Mouse (Mus musculus) CH12.LX (cell line): ENCODE measurements around the gene Gm21983. TPM values are rescaled to one million over a fixed set of nuclear protein-coding genes. Genes with fewer than 3 reads are reported as not detected.

Experiments
- DNase-seq: peaks from one replicate; pipeline ENCODE4 v3.0.0-alpha.2; 2013; ENCODE audit errors: extremely low read depth
- H3K27ac ChIP-seq: 2 replicates; pipeline ENCODE4 v1.5.1; 2012; ENCODE audit warnings: low read depth, mild to moderate bottlenecking, control low read depth, moderate library complexity; ENCODE audit not compliant: insufficient read depth
- H3K27me3 ChIP-seq: replicated peaks from 2 replicates; pipeline ENCODE3; 2012; ENCODE audit warnings: inconsistent platforms
- H3K36me3 ChIP-seq, 2 experiments: replicated peaks in 1 of 2; 2 replicates each; pipeline versions ENCODE3 to v1.6.1; 2012; ENCODE audit warnings: inconsistent platforms in 1 of 2, low read length in 1 of 2, mild to moderate bottlenecking in 1 of 2, mixed read lengths in 1 of 2, moderate library complexity in 1 of 2; ENCODE audit not compliant: control insufficient read depth in 1 of 2, insufficient read depth in 1 of 2
- H3K4me1 ChIP-seq, 2 experiments: 2 replicates each; pipeline ENCODE4 v1.6.1; 2012; ENCODE audit warnings: inconsistent platforms in 1 of 2, moderate library complexity in 1 of 2; ENCODE audit not compliant: insufficient read depth in 2 of 2, control insufficient read depth in 1 of 2
- H3K4me2 ChIP-seq: 2 replicates; pipeline ENCODE4 v1.6.1; 2012; ENCODE audit warnings: low read depth, mild to moderate bottlenecking, control low read depth; ENCODE audit not compliant: poor library complexity, insufficient read depth, severe bottlenecking
- H3K4me3 ChIP-seq, 3 experiments: fragments of 150-350 bp in 1 of 3; sonication (generic) in 1 of 3; replicated peaks in 1 of 3; 2 replicates each; pipeline versions ENCODE3 to v1.5.1; 2011 to 2012; ENCODE audit warnings: low read depth in 2 of 3, low read length in 2 of 3, mild to moderate bottlenecking in 2 of 3, moderate library complexity in 2 of 3, control low read depth in 1 of 3, improper control_type of control experiment in 1 of 3, inconsistent platforms in 1 of 3, mixed read lengths in 1 of 3; ENCODE audit not compliant: poor library complexity in 1 of 3
- H3K79me2 ChIP-seq: replicated peaks from 2 replicates; pipeline ENCODE4 v1.6.1; 2012; ENCODE audit warnings: mild to moderate bottlenecking, moderate library complexity; ENCODE audit not compliant: control insufficient read depth, poor library complexity, insufficient read depth, severe bottlenecking; ENCODE audit errors: extremely low read depth
- H3K9ac ChIP-seq: 2 replicates; pipeline ENCODE4 v1.6.1; 2012; ENCODE audit warnings: low read depth, mild to moderate bottlenecking, control low read depth, moderate library complexity; ENCODE audit not compliant: insufficient read depth
- H3K9me3 ChIP-seq: replicated peaks from 2 replicates; pipeline ENCODE3; 2012; ENCODE audit warnings: low read length, inconsistent platforms, mixed read lengths
- BHLHE40 ChIP-seq: IDR thresholded peaks from 2 replicates; pipeline ENCODE4 v1.6.1; 2011; ENCODE audit warnings: mild to moderate bottlenecking, low read depth, low read length, improper control_type of control experiment
- CHD2 ChIP-seq: IDR thresholded peaks from 2 replicates; pipeline ENCODE4 v1.6.1; 2011; ENCODE audit warnings: low read length, improper control_type of control experiment
- CTCF ChIP-seq, 2 experiments: IDR thresholded peaks in 1 of 2; conservative IDR thresholded peaks in 1 of 2; 2 replicates each; pipeline ENCODE4 v1.5.1; 2011 to 2012; ENCODE audit warnings: low read depth in 2 of 2, low read length in 2 of 2, improper control_type of control experiment in 1 of 2, inconsistent platforms in 1 of 2, mild to moderate bottlenecking in 1 of 2, moderate library complexity in 1 of 2
- E2F4 ChIP-seq: IDR thresholded peaks from 2 replicates; pipeline ENCODE4 v1.6.1; 2011; ENCODE audit warnings: low read depth, low read length, improper control_type of control experiment; ENCODE audit not compliant: insufficient replicate concordance
- ETS1 ChIP-seq: conservative IDR thresholded peaks from 2 replicates; pipeline ENCODE4 v1.6.1; 2012; ENCODE audit warnings: low read depth, mild to moderate bottlenecking, inconsistent platforms, low read length, improper control_type of control experiment, moderate library complexity
- GABPA ChIP-seq: IDR thresholded peaks from 2 replicates; pipeline ENCODE4 v1.6.1; 2012; ENCODE audit warnings: low read depth, low read length, improper control_type of control experiment, inconsistent platforms; ENCODE audit not compliant: insufficient replicate concordance
- IRF4 ChIP-seq: IDR thresholded peaks from 2 replicates; pipeline ENCODE4 v1.6.1; 2014; ENCODE audit warnings: low read depth, mild to moderate bottlenecking, inconsistent platforms, low read length, improper control_type of control experiment
- JUN ChIP-seq: IDR thresholded peaks from 2 replicates; pipeline ENCODE4 v1.6.1; 2011; ENCODE audit warnings: low read depth, mild to moderate bottlenecking, low read length, improper control_type of control experiment, moderate library complexity; ENCODE audit not compliant: insufficient read depth
- MAFK ChIP-seq: IDR thresholded peaks from 2 replicates; pipeline ENCODE4 v1.6.1; 2011; ENCODE audit warnings: low read length, improper control_type of control experiment; ENCODE audit not compliant: insufficient replicate concordance
- MAX ChIP-seq: IDR thresholded peaks from 2 replicates; pipeline ENCODE4 v1.6.1; 2011; ENCODE audit warnings: low read length, improper control_type of control experiment
- MXI1 ChIP-seq: IDR thresholded peaks from 2 replicates; pipeline ENCODE4 v1.6.1; 2011; ENCODE audit warnings: mild to moderate bottlenecking, low read depth, low read length, improper control_type of control experiment
- MYC ChIP-seq: IDR thresholded peaks from 2 replicates; pipeline ENCODE4 v1.6.1; 2011; ENCODE audit warnings: low read depth, mild to moderate bottlenecking, improper control_type of control experiment, low read length
- NELFE ChIP-seq: IDR thresholded peaks from 2 replicates; pipeline ENCODE4 v1.6.1; 2011; ENCODE audit warnings: low read depth, low read length, improper control_type of control experiment
- NRF1 ChIP-seq: IDR thresholded peaks from 2 replicates; pipeline ENCODE4 v1.6.1; 2014; ENCODE audit warnings: low read depth, mild to moderate bottlenecking, inconsistent platforms, low read length, improper control_type of control experiment, moderate library complexity
- PAX5 ChIP-seq: IDR thresholded peaks from 2 replicates; pipeline ENCODE4 v1.6.1; 2012; ENCODE audit warnings: low read length, inconsistent platforms, mixed read lengths
- POLR2A ChIP-seq: IDR thresholded peaks from 2 replicates; pipeline ENCODE4 v1.6.1; 2011; ENCODE audit warnings: low read depth, mild to moderate bottlenecking, improper control_type of control experiment, low read length
- POLR2AphosphoS2 ChIP-seq: IDR thresholded peaks from 2 replicates; pipeline ENCODE4 v1.6.1; 2011; ENCODE audit warnings: low read depth, low read length, improper control_type of control experiment
- RAD21 ChIP-seq: IDR thresholded peaks from 2 replicates; pipeline ENCODE4 v1.6.1; 2011; ENCODE audit warnings: low read depth, mild to moderate bottlenecking, low read length, improper control_type of control experiment, moderate library complexity
- SMC3 ChIP-seq: IDR thresholded peaks from 2 replicates; pipeline ENCODE4 v1.6.1; 2011; ENCODE audit warnings: low read depth, low read length, improper control_type of control experiment
- TBP ChIP-seq: conservative IDR thresholded peaks from 2 replicates; pipeline ENCODE4 v1.6.1; 2011; ENCODE audit warnings: low read depth, low read length, improper control_type of control experiment
- TCF12 ChIP-seq: IDR thresholded peaks from 2 replicates; pipeline ENCODE4 v1.6.1; 2014; ENCODE audit warnings: low read depth, mild to moderate bottlenecking, inconsistent platforms, low read length, improper control_type of control experiment
- UBTF ChIP-seq: IDR thresholded peaks from 2 replicates; pipeline ENCODE4 v1.6.1; 2012; ENCODE audit warnings: low read depth, mild to moderate bottlenecking, inconsistent platforms, low read length, improper control_type of control experiment, moderate library complexity
- USF1 ChIP-seq: IDR thresholded peaks from 2 replicates; pipeline ENCODE4 v1.6.1; 2014; ENCODE audit warnings: low read depth, mild to moderate bottlenecking, inconsistent platforms, low read length, improper control_type of control experiment
- ZKSCAN1 ChIP-seq: IDR thresholded peaks from 2 replicates; pipeline ENCODE4 v1.6.1; 2012; ENCODE audit warnings: low read depth, inconsistent platforms, low read length, improper control_type of control experiment, borderline replicate concordance
- ZNF384 ChIP-seq: IDR thresholded peaks from 2 replicates; pipeline ENCODE4 v1.6.1; 2012; ENCODE audit warnings: low read depth, low read length, improper control_type of control experiment, inconsistent platforms
- dilution Hi-C: fragments of 300-500 bp; cut with MboI; formaldehyde crosslinking; loops from 2 replicates; pipeline ENCODE4 v1.14.3; 2020; ENCODE audit warnings: low sequenced_read_pairs; ENCODE audit not compliant: extremely low pct_unique_long_range_greater_than_20kb, extremely low pct_ligation_motif_present
- in situ Hi-C: fragments of 300-500 bp; cut with MboI; formaldehyde crosslinking; loops from 3 replicates; pipeline ENCODE4 v1.14.3; 2019; ENCODE audit warnings: low sequenced_read_pairs, low pct_ligation_motif_present, low pct_unique_long_range_greater_than_20kb, mixed read lengths
- polyA plus RNA-seq: library from polyadenylated mRNA; unstranded; fragments of >175 nt; gene quantifications from 2 replicates; pipeline ENCODE4 v1.2.1, GENCODE M21; 2012; ENCODE audit warnings: low read depth; ENCODE audit not compliant: insufficient read length
- total RNA-seq, 2 experiments: library from RNA; depleted of rRNA; stranded (reverse); fragments of 300-350 nt in 1 of 2; fragments of >200 nt in 1 of 2; gene quantifications; 2 replicates each; pipeline ENCODE4 v1.2.3; 2012 to 2014

The Gm21983 gene
- total and polyA plus RNA-seq, 3 experiments = 0.13 to 0.81 TPM; not detected in 1

- Histone ChIP-seq H3K4me3 (no peak overlapping the region), H3K79me2 (peaks cover 3% of the 10 kb centered on the region; the same call in 1 of the 2 replicates), H3K27me3 (no peaks in the 10 kb centered on the region), H3K36me3 (peaks cover 53 to 80% of the 10 kb centered on the region in 2 experiments), H3K9ac (no peak overlapping the region), H3K4me1 (peaks cover 3 to 18% of the 10 kb centered on the region in 2 experiments; a peak in 3 of 4 replicates), H3K9me3 (peaks cover 5% of the 10 kb centered on the region), H3K4me2 (no peak overlapping the region), H3K27ac (no peak overlapping the region)
- TF ChIP-seq RAD21 (peak; percentile 58), CHD2 (0 out of 2 replicates have a peak, but pooled peaks have one; percentile 15), NELFE (no peak), SMC3 (peak; percentile 69), ETS1 (no peak), CTCF (conservative IDR thresholded peaks at IDR 0.05 in 1 of 2, IDR thresholded peaks at IDR 0.05 in 1 of 2; ENCODE audit: low read depth in 2 of 2, low read length in 2 of 2) (peak; percentile 68 to 91), MAFK (no peak), POLR2A (no peak), E2F4 (no peak), USF1 (no peak), POLR2AphosphoS2 (peak; percentile 67; the same call in 1 of the 2 replicates), NRF1 (no peak)
- dilution Hi-C loops (no loop called here), in situ Hi-C loops (no loop called here)
- peak; percentile 62 for DNase-seq
These were observed 4.1 kb upstream of the Gm21983 start for GRCm38 (mm10) chr7:27184964-27185363.

GRCm38 (mm10) chr7:27182498-27182897 lies 1.6 kb upstream of the Gm21983 start:
- in situ Hi-C loops (no loop called here), dilution Hi-C loops (no loop called here)
- no peak overlapping the region for H3K9ac ChIP-seq
- H3K79me2 ChIP-seq = peaks cover 9% of the 10 kb centered on the region; the same call in 1 of the 2 replicates
- no peaks in the 10 kb centered on the region for H3K27me3 ChIP-seq
- H3K9me3 ChIP-seq = peaks cover 2% of the 10 kb centered on the region
- no peak overlapping the region for H3K27ac ChIP-seq
- H3K4me3 ChIP-seq = no peak overlapping the region
- peaks cover 33 to 55% of the 10 kb centered on the region in 2 experiments for H3K36me3 ChIP-seq
- H3K4me1 ChIP-seq = peaks cover 3 to 23% of the 10 kb centered on the region in 2 experiments; a peak in 3 of 4 replicates
- TF ChIP-seq GABPA = no peak
- H3K4me2 ChIP-seq = no peak overlapping the region
- DNase-seq = no peak

- Histone ChIP-seq H3K79me2 (peaks cover 7% of the 10 kb centered on the region), H3K27me3 (no peaks in the 10 kb centered on the region), H3K4me1 (peaks cover 3 to 36% of the 10 kb centered on the region in 2 experiments; a peak in 3 of 4 replicates), H3K9ac (peak overlapping the region; percentile 40), H3K4me2 (peak overlapping the region; percentile 68), H3K4me3 (peak overlapping the region in 2 of 3 experiments; percentile 25 to 26), H3K36me3 (peaks cover 17 to 44% of the 10 kb centered on the region in 2 experiments), H3K9me3 (peaks cover 1% of the 10 kb centered on the region)
- dilution Hi-C loops (no loop called here), in situ Hi-C loops (no loop called here)
- DNase-seq = no peak
- no peak for TF ChIP-seq GABPA
- TF ChIP-seq NRF1 = no peak
- TF ChIP-seq BHLHE40 = no peak
- TF ChIP-seq MAX = no peak
- no peak for TF ChIP-seq MYC
- TF ChIP-seq POLR2A = no peak
- no peak for TF ChIP-seq ZKSCAN1
- no peak for TF ChIP-seq UBTF
- TF ChIP-seq CTCF (conservative IDR thresholded peaks at IDR 0.05 in 1 of 2, IDR thresholded peaks at IDR 0.05 in 1 of 2; ENCODE audit: low read depth in 2 of 2, low read length in 2 of 2) = no peak
- TF ChIP-seq USF1 = no peak
- TF ChIP-seq JUN = no peak
- no peak for TF ChIP-seq TCF12
- TF ChIP-seq TBP = no peak
- TF ChIP-seq ETS1 = no peak
- TF ChIP-seq SMC3 = no peak
- TF ChIP-seq ZNF384 = no peak
- no peak for TF ChIP-seq CHD2
- TF ChIP-seq MXI1 = no peak
- no peak for TF ChIP-seq PAX5
- TF ChIP-seq IRF4 = no peak
- TF ChIP-seq, all 38 proteins: peak for 0
- H3K27ac ChIP-seq = peak overlapping the region; percentile 87
These were observed 850 bp downstream of the Gm21983 start for GRCm38 (mm10) chr7:27180036-27180435.
